Mouse (Mus musculus) kidney, embryonic 16.5 days (tissue): Measurements from ENCODE around the gene AI467606. TPM values are rescaled to one million over a fixed set of nuclear protein-coding genes. Genes with fewer than 3 reads are reported as not detected.

ENCODE experiments used
- ATAC-seq: fragments of 200-750 bp; cut with Nextera tagmentation; 2 replicates; pipeline ENCODE4 v1.8.0; 2017; ENCODE audit warnings: moderate TSS enrichment; ENCODE audit not compliant: low FRiP score, low TSS enrichment
- H3K27ac ChIP-seq: fragments of 300-500 bp; sonication (generic); 2 replicates; pipeline ENCODE4 v1.5.1; 2014; ENCODE audit warnings: low read length
- H3K27me3 ChIP-seq: fragments of 300-500 bp; sonication (generic); 2 replicates; pipeline ENCODE4 v1.6.1; 2014; ENCODE audit warnings: low read length, control low read depth, mixed read lengths; ENCODE audit not compliant: insufficient read depth
- H3K36me3 ChIP-seq: fragments of 300-500 bp; sonication (generic); 2 replicates; pipeline ENCODE4 v1.6.1; 2014; ENCODE audit warnings: low read length, control low read depth, mixed read lengths; ENCODE audit not compliant: insufficient read depth
- H3K4me1 ChIP-seq: fragments of 300-500 bp; sonication (generic); 2 replicates; pipeline ENCODE4 v1.6.1; 2014; ENCODE audit warnings: low read length, control low read depth, mixed read lengths; ENCODE audit not compliant: insufficient read depth
- H3K4me2 ChIP-seq: fragments of 300-500 bp; sonication (generic); replicated peaks from 2 replicates; pipeline ENCODE4 v1.6.1; 2014; ENCODE audit warnings: low read depth, low read length
- H3K4me3 ChIP-seq: fragments of 300-500 bp; sonication (generic); 2 replicates; pipeline ENCODE4 v1.5.1; 2014; ENCODE audit warnings: mild to moderate bottlenecking, low read length
- H3K9ac ChIP-seq: fragments of 300-500 bp; sonication (generic); replicated peaks from 2 replicates; pipeline ENCODE4 v1.6.1; 2014; ENCODE audit warnings: low read length
- H3K9me3 ChIP-seq: fragments of 300-500 bp; sonication (generic); 2 replicates; pipeline ENCODE4 v1.6.1; 2016; ENCODE audit warnings: low read length, control low read depth
- WGBS: fragments of 180-500 bp; shearing (Covaris S2); extraction: QIAGEN DNeasy Blood & Tissue Kit; methylation state at CpG from one replicate; pipeline ENCODE4 v1.1.7; 2014; 5-methylcytosine and 5-hydroxymethylcytosine counted together
- polyA plus RNA-seq: library from polyadenylated mRNA; unstranded; fragments of >200 nt; fragmentation: Nextera tagmentation; extraction: Ambion mirVana; gene quantifications from 2 replicates; pipeline ENCODE4 v1.2.1, GENCODE M21; 2015

Gene AI467606
- polyA plus RNA-seq, 1 experiment from 2014 or later = 5.4 TPM

- Histone ChIP-seq H3K4me1 (no peaks in the 10 kb centered on the region), H3K9ac (peak overlapping the region; percentile 71), H3K27me3 (no peaks in the 10 kb centered on the region), H3K36me3 (no peaks in the 10 kb centered on the region), H3K4me3 (peak overlapping the region; percentile 43), H3K9me3 (no peaks in the 10 kb centered on the region), H3K27ac (no peak overlapping the region), H3K4me2 (peak overlapping the region; percentile 61)
- 14% methylated on average over 17 of the region's 17 CpGs for WGBS
- ATAC-seq = peak; percentile 86
Observed at GRCm38 (mm10) chr7:127104560-127105332, 13.6 kb downstream of the AI467606 start.

DNA sequence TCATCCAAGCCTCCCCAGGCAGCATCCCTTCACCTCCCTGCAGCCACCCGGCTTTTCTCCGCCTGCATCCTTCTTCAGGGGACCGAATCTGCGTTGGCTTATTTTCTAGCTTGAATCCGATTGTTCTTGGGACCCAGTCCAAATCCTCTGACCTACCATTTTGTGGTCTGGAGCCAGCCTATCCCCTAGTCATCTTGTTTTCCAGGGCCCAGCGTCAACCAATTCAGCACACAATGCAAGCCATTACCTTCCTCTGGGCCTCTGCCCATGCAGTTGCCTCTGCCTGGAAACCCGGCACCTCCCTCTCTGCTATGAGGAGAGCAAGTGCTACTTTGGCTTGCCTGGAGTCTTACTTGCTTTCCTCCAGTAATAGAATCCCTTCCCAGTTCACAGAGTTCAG is 14.4 kb downstream of the AI467606 start:
- WGBS = 79% methylated on average over 7 of the region's 7 CpGs
- no peaks in the 10 kb centered on the region for H3K4me1 ChIP-seq
- no peak for ATAC-seq

DNA sequence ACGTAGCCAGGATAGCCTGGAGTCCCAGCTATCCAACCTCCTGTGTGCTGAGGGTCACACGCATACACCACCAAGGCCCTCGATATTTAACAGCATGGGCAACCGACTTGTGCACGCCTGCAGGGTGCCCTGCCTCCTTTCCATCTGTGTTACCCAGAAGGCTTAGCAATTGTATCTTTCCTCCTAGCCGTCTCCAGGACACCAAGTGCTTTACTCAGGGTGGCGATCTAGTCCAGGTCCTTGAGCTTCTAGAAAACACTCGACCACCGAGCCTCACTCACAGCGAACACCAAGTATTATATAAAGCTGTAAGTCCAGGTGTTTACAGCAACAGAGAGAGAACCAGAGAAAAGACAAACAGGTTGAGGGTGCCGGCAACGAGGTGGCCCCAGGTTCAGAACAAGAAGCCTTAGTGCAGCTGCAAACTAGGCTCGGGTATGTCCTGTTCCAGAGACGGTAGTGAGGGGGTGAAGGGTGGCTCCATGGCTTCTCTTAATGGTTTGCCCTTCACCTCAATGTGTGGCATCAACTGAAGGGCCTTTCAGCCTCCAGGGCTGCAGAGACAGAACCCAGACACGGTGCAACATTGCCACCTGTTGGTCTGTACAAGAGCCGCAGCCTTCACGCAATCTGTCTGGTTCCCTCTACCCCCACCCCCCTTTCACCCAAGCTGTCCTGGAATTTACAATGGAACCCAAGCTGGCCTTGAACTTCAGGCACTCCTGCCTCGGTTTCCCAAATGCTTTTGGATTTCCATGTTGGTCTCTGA is 19.3 kb downstream of the AI467606 start:
- 49% methylated on average over 18 of the region's 18 CpGs for WGBS
- Histone ChIP-seq H3K36me3 (no peaks in the 10 kb centered on the region), H3K9ac (no peak overlapping the region), H3K27ac (no peak overlapping the region), H3K4me1 (peaks cover 14% of the 10 kb centered on the region; the same call in 1 of the 2 replicates), H3K4me2 (no peak overlapping the region), H3K9me3 (no peaks in the 10 kb centered on the region), H3K27me3 (no peaks in the 10 kb centered on the region), H3K4me3 (no peak overlapping the region)
- ATAC-seq = peak; percentile 13; the same call in 1 of the 2 replicates

More for the DNA sequence above, 14.4 kb downstream of the AI467606 start:
- H3K9ac ChIP-seq = no peak overlapping the region
- no peak overlapping the region for H3K4me3 ChIP-seq
- no peaks in the 10 kb centered on the region for H3K27me3 ChIP-seq
- H3K9me3 ChIP-seq = no peaks in the 10 kb centered on the region
- no peaks in the 10 kb centered on the region for H3K36me3 ChIP-seq
- no peak overlapping the region for H3K4me2 ChIP-seq
- H3K27ac ChIP-seq = no peak overlapping the region

DNA sequence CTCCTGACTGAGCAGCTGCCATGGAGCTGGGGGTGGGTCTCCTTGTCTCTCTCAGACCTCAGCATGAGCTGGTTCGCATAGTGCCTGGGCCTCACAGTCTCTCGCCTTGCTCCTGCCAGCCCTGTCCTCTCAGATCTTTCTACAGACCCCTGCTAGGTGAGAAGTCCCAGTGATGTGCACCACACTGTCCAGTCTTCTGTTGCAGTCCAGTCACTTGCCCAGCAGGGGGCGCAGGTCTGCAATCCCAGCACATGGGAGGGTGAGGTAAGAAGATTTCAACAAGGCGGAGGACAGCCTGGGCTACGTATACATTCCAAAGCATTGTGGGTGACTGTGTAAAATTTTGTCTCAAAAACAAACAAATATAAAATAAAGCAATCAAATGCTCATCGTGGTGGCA is 20.3 kb downstream of the AI467606 start:
- Histone ChIP-seq H3K9ac (no peak overlapping the region), H3K4me1 (peaks cover 16% of the 10 kb centered on the region), H3K4me2 (no peak overlapping the region), H3K27ac (no peak overlapping the region), H3K4me3 (no peak overlapping the region), H3K9me3 (no peaks in the 10 kb centered on the region), H3K36me3 (no peaks in the 10 kb centered on the region), H3K27me3 (no peaks in the 10 kb centered on the region)
- WGBS = 50% methylated on average over 6 of the region's 6 CpGs
- no peak for ATAC-seq

DNA sequence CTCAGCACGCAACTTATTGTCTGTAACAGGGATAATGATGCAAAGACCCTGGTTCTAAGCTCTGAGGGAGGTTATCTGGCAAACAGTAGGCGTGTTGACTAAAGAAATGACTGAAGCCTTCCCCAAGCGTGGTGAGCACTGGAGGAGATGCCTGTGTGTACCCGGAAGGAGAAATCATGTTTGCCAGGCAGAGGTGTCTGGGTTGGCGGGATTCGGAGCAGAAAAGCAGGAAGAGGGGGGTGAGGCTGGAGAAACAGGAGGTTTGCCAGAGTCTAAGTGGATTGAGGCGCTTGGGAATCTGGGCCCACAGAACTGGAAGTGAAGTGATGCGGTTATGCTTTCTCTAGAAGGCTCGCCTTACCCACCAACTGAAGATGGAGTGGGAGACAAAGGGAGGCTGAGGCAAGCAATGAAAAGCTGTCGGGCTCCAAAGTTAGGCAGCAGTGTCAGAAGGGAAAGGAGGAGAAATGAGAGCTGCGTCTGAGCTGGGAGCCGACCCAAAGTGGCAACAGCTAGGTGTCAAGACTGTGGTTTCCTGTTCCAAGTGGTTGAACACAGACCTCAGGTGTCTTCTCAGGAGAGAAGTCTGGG is 21.2 kb downstream of the AI467606 start:
- Histone ChIP-seq H3K9me3 (no peaks in the 10 kb centered on the region), H3K36me3 (no peaks in the 10 kb centered on the region), H3K9ac (no peak overlapping the region), H3K4me2 (no peak overlapping the region), H3K4me3 (no peak overlapping the region), H3K27ac (no peak overlapping the region), H3K27me3 (no peaks in the 10 kb centered on the region), H3K4me1 (peaks cover 18% of the 10 kb centered on the region)
- 73% methylated on average over 12 of the region's 12 CpGs for WGBS
- no peak for ATAC-seq

DNA sequence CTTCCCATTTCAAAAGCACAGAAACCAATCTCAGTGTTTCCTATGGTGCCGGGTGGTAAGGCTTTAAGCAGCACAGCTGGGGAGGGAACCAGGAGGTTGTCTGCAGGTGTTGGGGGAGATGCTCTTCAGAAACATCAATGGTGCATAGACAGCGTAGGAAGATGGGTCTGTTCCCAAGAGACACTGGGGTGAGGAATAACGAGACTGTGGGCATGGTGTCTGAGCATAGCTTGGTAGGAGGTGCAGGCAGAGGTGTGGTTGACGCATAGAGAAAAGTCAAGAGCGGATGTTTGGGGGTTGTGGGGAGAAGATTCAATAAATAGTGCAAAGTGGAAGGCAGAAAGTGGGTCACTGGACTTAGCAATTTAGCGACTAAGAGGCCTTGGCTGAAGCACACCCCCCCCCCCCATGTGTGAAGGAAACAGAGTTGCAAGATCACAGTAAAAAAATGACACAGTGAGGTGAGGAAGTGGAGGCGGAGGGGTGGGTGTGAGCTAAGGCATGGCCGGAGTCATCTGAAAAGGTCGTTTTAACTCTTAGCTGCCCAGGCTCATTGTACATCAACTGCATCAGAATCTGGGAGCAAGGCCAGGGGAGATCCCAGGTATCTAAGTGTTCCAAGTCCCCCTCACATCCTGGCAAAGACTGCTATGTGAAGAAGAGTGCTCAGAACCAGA is 21.9 kb downstream of the AI467606 start:
- Histone ChIP-seq H3K27me3 (no peaks in the 10 kb centered on the region), H3K27ac (no peak overlapping the region), H3K9ac (no peak overlapping the region), H3K36me3 (no peaks in the 10 kb centered on the region), H3K4me2 (no peak overlapping the region), H3K9me3 (no peaks in the 10 kb centered on the region), H3K4me3 (no peak overlapping the region), H3K4me1 (peaks cover 24% of the 10 kb centered on the region)
- no peak for ATAC-seq
- WGBS = 31% methylated on average over 9 of the region's 9 CpGs

DNA sequence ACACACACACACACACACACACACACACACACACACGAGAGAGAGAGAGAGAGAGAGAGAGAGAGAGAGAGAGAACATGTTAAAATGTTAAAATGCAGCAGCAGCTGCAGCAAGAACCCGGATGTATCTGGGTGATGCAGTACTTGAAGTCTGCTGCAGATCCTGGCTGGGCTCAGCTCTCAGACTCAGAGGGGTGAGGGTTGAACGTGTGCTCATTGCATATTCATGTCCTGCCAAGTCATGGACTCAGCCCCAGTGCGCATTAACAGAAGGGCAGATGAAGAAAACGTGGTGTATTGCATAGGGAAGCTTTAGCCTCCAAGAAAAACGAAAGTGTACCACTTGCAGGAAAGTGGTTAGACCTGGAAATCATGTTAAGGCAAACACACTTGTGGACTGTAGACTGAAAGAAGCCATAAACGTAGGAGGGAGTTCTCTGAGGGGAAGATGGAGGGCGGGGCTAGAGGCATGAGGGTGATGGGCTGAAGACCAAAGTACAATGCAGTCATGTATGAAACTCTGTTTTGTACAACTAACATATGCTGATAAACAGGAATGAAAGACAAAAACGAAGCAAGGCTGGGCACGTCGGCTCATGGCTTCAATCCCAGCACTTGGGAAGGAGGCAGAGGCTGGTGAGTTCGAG is 22.6 kb downstream of the AI467606 start:
- ATAC-seq = 0 out of 2 replicates have a peak, but pooled peaks have one; percentile 50
- peak overlapping the region; percentile 65 for H3K27ac ChIP-seq

DNA sequence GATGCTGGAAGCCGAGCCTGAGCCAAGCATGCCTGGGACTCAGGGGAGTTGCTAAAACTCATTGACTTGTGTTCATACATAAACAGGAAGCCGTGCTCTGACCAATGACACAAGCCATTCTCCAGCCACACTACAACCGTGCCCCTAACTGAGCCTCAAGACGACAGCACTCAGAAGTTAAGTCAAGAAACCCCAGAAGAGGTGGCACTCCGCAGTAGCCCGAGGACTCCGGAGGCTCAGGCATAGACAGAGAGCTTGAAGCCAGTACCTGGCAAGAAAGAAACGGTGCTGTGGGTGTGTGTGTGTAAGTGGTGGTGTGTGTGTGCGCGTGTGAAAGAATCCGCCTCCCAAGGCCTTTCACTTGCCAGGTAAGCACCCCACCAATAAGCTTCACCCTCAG is 23.8 kb downstream of the AI467606 start:
- Histone ChIP-seq H3K9me3 (no peaks in the 10 kb centered on the region), H3K4me3 (no peak overlapping the region), H3K27ac (no peak overlapping the region), H3K4me1 (peaks cover 35% of the 10 kb centered on the region), H3K36me3 (no peaks in the 10 kb centered on the region), H3K4me2 (no peak overlapping the region), H3K27me3 (no peaks in the 10 kb centered on the region), H3K9ac (no peak overlapping the region)
- no peak for ATAC-seq
- WGBS = 74% methylated on average over 11 of the region's 11 CpGs

More for the DNA sequence above, 22.6 kb downstream of the AI467606 start:
- H3K4me3 ChIP-seq = no peak overlapping the region
- H3K27me3 ChIP-seq = no peaks in the 10 kb centered on the region
- 45% methylated on average over 12 of the region's 12 CpGs for WGBS
- H3K9ac ChIP-seq = no peak overlapping the region
- no peaks in the 10 kb centered on the region for H3K36me3 ChIP-seq
- peaks cover 30% of the 10 kb centered on the region for H3K4me1 ChIP-seq
- no peaks in the 10 kb centered on the region for H3K9me3 ChIP-seq
- H3K4me2 ChIP-seq = 0 out of 2 replicates have a peak overlapping the region, but pooled peaks have one; percentile 8

DNA sequence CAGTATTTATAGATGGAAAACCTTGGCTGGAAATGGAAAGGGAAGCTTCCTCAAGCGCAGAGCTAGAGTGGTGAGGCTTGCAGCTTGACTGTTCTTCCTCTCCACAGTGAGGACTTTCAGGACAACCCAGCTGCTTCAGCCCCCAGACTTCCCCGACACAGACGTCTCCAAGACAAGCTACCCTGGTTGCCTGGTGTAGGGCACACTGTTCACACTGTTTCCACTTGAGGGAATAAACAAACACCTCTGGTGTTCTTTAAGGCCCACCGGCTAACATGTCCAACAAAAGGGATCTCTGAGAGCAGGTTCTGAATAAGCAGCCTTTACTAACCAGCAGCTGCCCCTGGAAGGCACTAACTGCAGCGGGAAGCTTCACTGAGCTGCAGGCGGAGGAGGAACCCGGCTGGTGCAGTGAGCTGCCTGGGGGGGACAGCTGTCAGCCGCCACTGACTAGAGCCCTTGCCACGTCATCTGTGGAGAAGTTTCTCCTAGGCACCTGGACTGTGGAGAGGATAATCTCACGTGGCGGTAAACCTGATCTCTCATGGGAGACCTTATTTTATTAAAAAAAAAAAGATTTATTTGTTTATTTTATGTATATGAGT is 25.3 kb downstream of the AI467606 start:
- H3K9me3 ChIP-seq = no peaks in the 10 kb centered on the region
- 37% methylated on average over 11 of the region's 11 CpGs for WGBS
- no peak overlapping the region for H3K9ac ChIP-seq
- ATAC-seq = no peak
- H3K27ac ChIP-seq = peak overlapping the region; percentile 43; the same call in 1 of the 2 replicates
- H3K4me1 ChIP-seq = peaks cover 35% of the 10 kb centered on the region
- no peak overlapping the region for H3K4me3 ChIP-seq
- no peaks in the 10 kb centered on the region for H3K36me3 ChIP-seq
- 0 out of 2 replicates have a peak, but pooled peaks cover 4% of the 10 kb centered on the region for H3K27me3 ChIP-seq
- no peak overlapping the region for H3K4me2 ChIP-seq
